Mouse (Mus musculus): ENCODE data around the gene Lamb3.
A peak's percentile ranks its signal among the peaks of the same experiment; 100 is the strongest.

Gene Lamb3

GRCm38 (mm10) chr1:193207503-193207902 is at the start of gene Lamb3:
Lamb3 (plus strand) TSS chr1:193207699.
- DNase-seq (ENCODE audit: low spot score), result no peak

GRCm38 (mm10) chr1:193159163-193159562 is 48.3 kb upstream of the Lamb3 start:
- DNase-seq (ENCODE audit: low spot score), result no peak

- DNase-seq (ENCODE audit: low spot score), result no peak
These were observed 47.9 kb upstream of the Lamb3 start for GRCm38 (mm10) chr1:193159613-193160012.

- DNase-seq (ENCODE audit: low spot score), result peak; percentile 42
These were observed 47.0 kb upstream of the Lamb3 start for GRCm38 (mm10) chr1:193160317-193161032.

DNA sequence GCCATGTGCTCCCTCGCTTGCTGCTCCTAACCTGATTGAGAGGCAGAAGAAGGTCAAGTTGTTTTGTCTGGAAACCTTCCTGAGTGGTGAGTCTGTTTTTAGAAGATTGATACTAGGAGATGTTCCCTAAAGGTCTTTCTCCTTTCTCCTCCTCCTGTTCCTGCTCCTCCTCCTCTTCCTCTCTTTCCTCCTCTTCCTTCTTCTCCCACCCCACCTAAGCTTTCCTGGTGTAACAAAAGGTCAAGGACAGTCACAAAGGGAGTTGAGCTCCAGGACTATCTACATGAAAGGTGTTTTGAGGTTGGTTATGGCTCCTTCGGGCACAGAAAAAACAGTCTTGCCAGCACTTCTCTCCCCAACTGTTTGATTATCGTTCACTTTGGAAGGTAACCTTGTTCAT is 39.8 kb upstream of the Lamb3 start, which contains the start of gene A130010J15Rik:
A130010J15Rik (plus strand) TSS at position 301 of the 400 bp plus-strand sequence.
- DNase-seq (ENCODE audit: low spot score), result no peak

GRCm38 (mm10) chr1:193169228-193169627 is 38.3 kb upstream of the Lamb3 start:
- no peak for DNase-seq (ENCODE audit: low spot score)

DNA sequence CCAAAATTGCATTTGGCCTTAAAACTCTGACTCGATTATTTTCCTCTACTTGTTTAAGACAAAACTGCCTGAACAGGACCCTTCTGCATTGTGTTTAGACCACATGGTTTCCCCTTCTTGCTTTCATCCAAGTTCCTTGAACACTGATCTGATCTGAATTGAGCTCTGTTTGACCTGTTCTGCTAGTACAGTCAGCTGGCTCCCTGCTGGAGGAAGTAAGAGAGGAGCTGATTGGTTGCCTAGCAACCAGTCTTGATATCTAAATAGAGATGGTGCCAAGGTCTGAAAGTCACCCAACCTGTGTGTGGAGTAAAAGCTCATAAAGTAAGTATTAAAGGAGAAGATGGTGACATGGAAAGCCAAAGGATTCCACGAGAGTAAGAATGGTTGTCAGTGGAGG is 37.6 kb upstream of the Lamb3 start:
- no peak for DNase-seq (ENCODE audit: low spot score)

- DNase-seq (ENCODE audit: low spot score), result peak; percentile 98
These were observed 34.3 kb upstream of the Lamb3 start for GRCm38 (mm10) chr1:193172991-193173809.

- DNase-seq (ENCODE audit: low spot score), result no peak
These were observed 33.7 kb upstream of the Lamb3 start for GRCm38 (mm10) chr1:193173810-193174129.

DNA sequence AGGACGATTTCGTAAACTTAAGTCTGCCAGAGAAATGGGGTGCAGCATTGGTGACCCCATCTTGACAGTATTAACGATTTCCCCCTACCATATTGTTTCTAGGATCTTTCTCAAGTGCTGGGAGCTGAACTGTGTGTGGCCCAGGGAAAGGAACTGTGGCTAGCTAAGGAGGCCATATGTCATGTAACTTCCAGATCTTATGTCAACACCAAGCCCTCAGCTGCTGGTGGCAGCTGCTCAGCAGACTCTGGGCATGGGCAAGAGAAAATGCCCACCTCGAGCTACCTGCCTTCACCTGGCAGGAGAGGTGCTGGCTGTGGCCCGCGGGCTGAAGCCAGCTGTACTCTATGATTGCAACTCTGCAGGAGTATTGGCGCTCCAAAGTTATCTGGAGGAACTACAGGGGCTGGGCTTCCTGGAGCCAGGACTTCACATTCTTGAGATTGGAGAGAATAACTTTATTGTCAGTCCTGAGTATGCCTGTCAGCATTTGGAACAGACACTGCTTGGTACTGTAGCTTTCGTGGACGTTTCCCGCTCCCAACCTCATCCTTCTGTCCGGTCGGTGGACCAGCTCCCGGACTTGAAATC is 33.3 kb upstream of the Lamb3 start:
- DNase-seq (ENCODE audit: low spot score), result no peak

- DNase-seq (ENCODE audit: low spot score), result no peak
These were observed 26.4 kb upstream of the Lamb3 start for GRCm38 (mm10) chr1:193181104-193181503.

GRCm38 (mm10) chr1:193188257-193188656 is 19.2 kb upstream of the Lamb3 start:
- DNase-seq (ENCODE audit: low spot score), result no peak

DNA sequence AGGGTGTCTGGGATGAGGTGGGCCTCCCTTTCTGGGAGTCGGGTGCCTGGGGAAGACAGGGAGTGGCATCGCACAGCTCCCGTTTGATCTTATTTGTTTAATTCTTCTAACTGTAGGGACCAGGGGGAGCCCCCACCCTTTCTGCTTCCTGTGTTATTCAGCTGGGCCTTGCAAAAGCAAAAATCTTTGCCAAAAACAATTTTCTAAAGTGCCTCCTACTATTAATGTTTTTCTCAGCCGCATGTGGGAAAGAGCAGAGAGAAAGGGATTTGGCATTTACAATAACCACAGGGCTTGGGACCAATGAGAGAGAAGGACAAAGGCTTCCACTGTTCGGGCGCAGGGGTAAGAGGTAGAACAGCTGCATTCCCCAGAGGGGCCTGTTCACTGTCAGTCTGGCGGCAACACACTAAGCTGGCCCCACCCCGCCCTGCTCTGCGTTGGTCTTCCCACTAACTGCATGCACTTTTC is 18.3 kb upstream of the Lamb3 start:
- no peak for DNase-seq (ENCODE audit: low spot score)

DNA sequence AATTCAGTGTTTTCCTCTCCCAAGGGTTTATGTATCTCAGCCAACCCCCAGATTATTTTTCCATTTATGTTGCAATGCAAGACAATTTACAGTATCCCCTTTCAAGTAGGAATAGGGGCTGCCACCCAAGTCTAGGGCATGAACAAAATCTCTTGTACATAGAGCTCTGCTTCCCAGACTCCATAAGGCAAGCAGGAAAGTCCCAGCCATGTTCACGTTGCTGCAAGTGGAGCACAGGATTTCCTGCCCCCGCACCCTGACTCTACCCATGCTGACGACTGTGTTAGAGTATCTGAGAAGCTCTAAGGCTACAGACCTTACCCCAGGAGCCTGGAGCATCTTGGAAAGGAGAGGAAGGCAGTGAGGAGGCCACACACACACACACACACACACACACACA is 17.7 kb upstream of the Lamb3 start:
- no peak for DNase-seq (ENCODE audit: low spot score)

GRCm38 (mm10) chr1:193191675-193192283 is 15.7 kb upstream of the Lamb3 start:
- DNase-seq (ENCODE audit: low spot score), result no peak

GRCm38 (mm10) chr1:193194416-193195140 is 12.9 kb upstream of the Lamb3 start:
- DNase-seq (ENCODE audit: low spot score), result no peak

- DNase-seq (ENCODE audit: low spot score), result no peak
These were observed 12.2 kb upstream of the Lamb3 start for GRCm38 (mm10) chr1:193195169-193195810.

- no peak for DNase-seq (ENCODE audit: low spot score)
These were observed 9.8 kb upstream of the Lamb3 start for GRCm38 (mm10) chr1:193197494-193198205.

- no peak for DNase-seq (ENCODE audit: low spot score)
These were observed 9.2 kb upstream of the Lamb3 start for GRCm38 (mm10) chr1:193198312-193198711.

DNA sequence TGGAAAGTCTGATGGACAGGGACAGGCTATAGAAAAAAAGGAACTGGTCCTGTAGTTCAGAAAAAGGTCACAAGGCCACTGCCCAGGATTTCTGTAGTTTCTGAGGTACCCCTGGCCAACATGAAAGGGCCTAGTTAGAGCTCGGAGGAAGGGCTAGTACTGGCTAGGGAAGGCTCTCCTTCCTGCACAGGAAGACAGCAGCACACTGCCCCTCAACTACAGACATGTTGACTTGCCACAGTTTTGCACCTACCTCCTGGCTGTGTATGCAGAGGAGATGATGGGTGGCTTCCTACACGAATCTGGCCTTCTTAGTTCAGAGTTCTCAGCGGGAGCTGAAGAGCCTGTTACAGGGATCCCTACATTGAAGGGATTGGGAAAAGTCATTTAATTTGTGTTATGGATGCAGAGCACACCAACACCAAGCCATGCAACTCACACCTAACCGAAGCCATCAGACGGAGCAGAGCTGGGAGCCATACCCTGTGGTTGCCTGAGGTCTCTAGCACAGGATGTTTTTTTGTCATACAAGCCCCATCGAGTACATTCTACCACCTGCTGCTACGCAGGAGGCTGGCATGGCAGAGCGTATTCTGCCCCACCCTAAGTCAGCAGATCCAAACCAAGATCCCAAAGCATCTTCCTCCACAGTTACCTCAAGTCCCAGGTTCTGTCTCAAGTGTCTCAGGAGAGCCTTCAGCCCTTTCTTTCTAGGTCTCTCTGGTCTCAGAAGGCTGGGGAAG is 6.7 kb upstream of the Lamb3 start:
- no peak for DNase-seq (ENCODE audit: low spot score)

Data from c-Kit-positive CD71-positive TER-119-positive erythroid progenitor cells, embryonic 14.5 days (primary cell).